Mouse (Mus musculus) testis, adult 2 months (tissue): Measurements from ENCODE around the gene Sema3a. TPM values are rescaled to one million over a fixed set of nuclear protein-coding genes. Genes with fewer than 3 reads are reported as not detected.

Source experiments
- H3K27ac ChIP-seq: fragments of 200-500 bp; 2 replicates; pipeline ENCODE4 v1.5.1; 2012; ENCODE audit warnings: low read depth, low read length; ENCODE audit not compliant: control insufficient read depth, insufficient read depth
- H3K27me3 ChIP-seq: fragments of 200-500 bp; 2 replicates; pipeline ENCODE4 v1.6.1; 2012; ENCODE audit warnings: mild to moderate bottlenecking, low read length, moderate library complexity; ENCODE audit not compliant: control insufficient read depth, insufficient read depth
- H3K36me3 ChIP-seq: fragments of 200-500 bp; 2 replicates; pipeline ENCODE4 v1.6.1; 2012; ENCODE audit warnings: mild to moderate bottlenecking, low read length; ENCODE audit not compliant: control insufficient read depth, insufficient read depth
- H3K4me1 ChIP-seq: fragments of 200-500 bp; 2 replicates; pipeline ENCODE4 v1.6.1; 2012; ENCODE audit warnings: low read length; ENCODE audit not compliant: control insufficient read depth, insufficient read depth
- H3K4me3 ChIP-seq: fragments of 200-500 bp; 2 replicates; pipeline ENCODE4 v1.5.1; 2012; ENCODE audit warnings: low read depth, mild to moderate bottlenecking, low read length, moderate library complexity, mixed read lengths; ENCODE audit not compliant: control insufficient read depth
- CTCF ChIP-seq: fragments of 200-500 bp; IDR thresholded peaks from 2 replicates; pipeline ENCODE4 v1.5.1; 2012; ENCODE audit warnings: low read depth, mild to moderate bottlenecking, inconsistent platforms, low read length, moderate library complexity; ENCODE audit not compliant: control insufficient read depth, insufficient read depth, insufficient replicate concordance
- POLR2A ChIP-seq: fragments of 200-500 bp; IDR thresholded peaks from 2 replicates; pipeline ENCODE4 v1.6.1; 2012; ENCODE audit warnings: low read depth, mild to moderate bottlenecking, inconsistent platforms, low read length, moderate library complexity; ENCODE audit not compliant: control insufficient read depth
- polyA plus RNA-seq: library from polyadenylated mRNA; depleted of rRNA; stranded (reverse); fragments of >200 nt; gene quantifications from 2 replicates; pipeline ENCODE4 v1.2.3, GENCODE M21; 2012

The Sema3a gene
- polyA plus RNA-seq, 1 experiment, result 0.10 TPM

DNA sequence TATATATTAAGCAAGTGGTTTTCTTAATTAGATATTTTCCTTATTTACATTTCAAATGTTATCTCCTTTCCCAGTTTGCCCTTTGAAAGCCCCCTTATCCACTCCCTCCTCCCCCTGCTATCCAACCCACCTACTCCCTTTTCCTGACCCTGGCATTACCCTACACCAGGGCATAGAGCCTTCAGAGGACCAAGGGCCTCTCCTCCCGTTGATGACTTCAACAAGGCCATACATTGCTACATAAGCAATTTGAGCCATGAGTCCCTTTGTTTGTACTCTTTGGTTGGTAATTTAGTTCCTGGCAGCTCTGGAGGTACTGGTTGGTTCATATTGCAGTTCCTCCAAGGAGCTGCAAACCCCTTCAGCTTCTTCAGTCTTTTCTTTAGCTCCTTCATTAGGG, 227.8 kb downstream of the Sema3a start:
- H3K27me3 ChIP-seq, result no peaks in the 10 kb centered on the region

GRCm38 (mm10) chr5:13353539-13353938, 228.3 kb downstream of the Sema3a start:
- no peaks in the 10 kb centered on the region for H3K27me3 ChIP-seq
- TF ChIP-seq POLR2A, result no peak
- no peak for TF ChIP-seq CTCF
- no peak overlapping the region for H3K27ac ChIP-seq
- no peaks in the 10 kb centered on the region for H3K36me3 ChIP-seq
- no peaks in the 10 kb centered on the region for H3K4me1 ChIP-seq
- H3K4me3 ChIP-seq, result no peak overlapping the region

More for the DNA sequence above, 227.8 kb downstream of the Sema3a start:
- H3K4me1 ChIP-seq, result no peaks in the 10 kb centered on the region
- no peak overlapping the region for H3K27ac ChIP-seq
- no peaks in the 10 kb centered on the region for H3K36me3 ChIP-seq
- TF ChIP-seq CTCF, result no peak
- no peak for TF ChIP-seq POLR2A
- H3K4me3 ChIP-seq, result no peak overlapping the region

DNA sequence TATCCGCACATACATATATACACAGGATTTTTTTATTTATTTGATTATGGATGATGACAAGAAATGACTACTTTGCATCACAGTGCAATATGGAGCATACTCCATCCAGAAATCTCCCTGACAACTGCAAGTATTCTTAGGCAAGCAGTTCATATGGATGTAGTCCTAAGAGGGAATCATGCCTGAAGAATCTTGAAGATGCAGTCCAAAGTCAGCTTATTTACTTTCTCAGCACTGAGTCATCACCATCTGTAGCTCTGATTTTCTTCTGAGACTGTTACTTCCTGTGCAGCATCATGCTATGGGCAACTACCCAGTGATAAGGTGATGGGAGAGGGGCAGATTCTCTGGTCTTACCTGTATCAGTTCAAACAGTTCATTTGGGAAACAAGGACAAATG, 229.7 kb downstream of the Sema3a start:
- Histone ChIP-seq H3K27ac (no peak overlapping the region), H3K4me3 (no peak overlapping the region), H3K27me3 (no peaks in the 10 kb centered on the region), H3K4me1 (no peaks in the 10 kb centered on the region), H3K36me3 (no peaks in the 10 kb centered on the region)
- TF ChIP-seq CTCF (no peak), POLR2A (no peak)

GRCm38 (mm10) chr5:13358770-13359169, 233.6 kb downstream of the Sema3a start:
- no peak overlapping the region for H3K4me3 ChIP-seq
- H3K36me3 ChIP-seq, result no peaks in the 10 kb centered on the region
- H3K27me3 ChIP-seq, result no peaks in the 10 kb centered on the region
- TF ChIP-seq POLR2A, result no peak
- TF ChIP-seq CTCF, result no peak
- no peaks in the 10 kb centered on the region for H3K4me1 ChIP-seq
- no peak overlapping the region for H3K27ac ChIP-seq

GRCm38 (mm10) chr5:13360711-13361110, 235.5 kb downstream of the Sema3a start:
- H3K27me3 ChIP-seq, result no peaks in the 10 kb centered on the region
- H3K4me3 ChIP-seq, result no peak overlapping the region
- no peaks in the 10 kb centered on the region for H3K36me3 ChIP-seq
- no peak overlapping the region for H3K27ac ChIP-seq
- H3K4me1 ChIP-seq, result no peaks in the 10 kb centered on the region
- TF ChIP-seq POLR2A, result no peak
- no peak for TF ChIP-seq CTCF

DNA sequence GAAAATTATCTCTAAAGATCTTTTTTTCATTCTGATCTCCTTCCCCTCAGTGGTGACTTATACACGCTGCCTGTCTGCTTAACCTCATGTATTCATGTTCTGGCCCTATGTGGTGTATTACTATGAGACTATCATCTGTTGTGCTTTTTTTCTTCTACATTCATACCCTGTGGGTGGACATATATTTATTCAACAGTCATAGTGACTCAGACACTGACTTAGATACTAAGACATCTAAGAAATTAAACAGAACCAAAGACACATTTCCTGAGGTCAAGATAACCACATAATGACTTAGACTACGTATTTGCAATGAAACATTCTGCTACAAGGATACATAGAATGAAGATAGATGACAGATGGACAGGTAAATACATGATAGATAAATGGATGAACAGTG, 239.9 kb downstream of the Sema3a start:
- H3K4me3 ChIP-seq, result no peak overlapping the region
- H3K36me3 ChIP-seq, result no peaks in the 10 kb centered on the region
- H3K4me1 ChIP-seq, result no peaks in the 10 kb centered on the region
- no peak overlapping the region for H3K27ac ChIP-seq
- no peaks in the 10 kb centered on the region for H3K27me3 ChIP-seq
- no peak for TF ChIP-seq CTCF
- no peak for TF ChIP-seq POLR2A

DNA sequence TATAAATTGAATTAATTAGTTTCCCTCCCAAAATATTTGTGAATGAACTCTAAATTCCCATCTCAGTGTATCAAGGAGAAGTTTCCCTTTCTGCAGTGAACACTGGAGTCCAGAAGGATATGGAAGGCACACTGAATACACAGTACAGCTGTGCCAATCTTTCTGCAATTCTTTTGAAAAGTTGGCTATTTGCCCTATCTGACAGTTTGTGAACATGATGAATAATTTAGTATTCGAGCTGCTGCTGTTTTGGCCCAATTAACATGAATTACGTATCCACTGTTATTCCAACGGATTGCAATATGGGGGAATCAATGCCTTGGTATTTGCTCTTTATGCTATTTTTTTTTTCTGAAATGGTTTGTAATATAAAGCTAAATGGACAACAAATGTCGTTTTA, 254.0 kb downstream of the Sema3a start:
- Histone ChIP-seq H3K27ac (no peak overlapping the region), H3K4me1 (no peaks in the 10 kb centered on the region), H3K27me3 (no peaks in the 10 kb centered on the region), H3K4me3 (no peak overlapping the region), H3K36me3 (no peaks in the 10 kb centered on the region)
- no peak for TF ChIP-seq CTCF
- TF ChIP-seq POLR2A, result no peak

- Histone ChIP-seq H3K4me1 (no peaks in the 10 kb centered on the region), H3K36me3 (no peaks in the 10 kb centered on the region), H3K27me3 (no peaks in the 10 kb centered on the region), H3K27ac (no peak overlapping the region), H3K4me3 (no peak overlapping the region)
- TF ChIP-seq CTCF (no peak), POLR2A (no peak)
Measured at GRCm38 (mm10) chr5:13384047-13384446, 258.8 kb downstream of the Sema3a start.
